Mouse (Mus musculus) forebrain, embryonic 10.5 days (tissue): ENCODE results near the gene Irf8. TPM values are rescaled to one million over a fixed set of nuclear protein-coding genes. Genes with fewer than 3 reads are reported as not detected.

ENCODE experiments used
- DNase-seq: peaks from one replicate; pipeline ENCODE4 v3.0.0-alpha.2; 2017; ENCODE audit warnings: low spot score; ENCODE audit errors: extremely low spot score
- H3K27ac ChIP-seq: fragments of 300-500 bp; sonication (generic); 2 replicates; pipeline ENCODE4 v1.5.1; 2016; ENCODE audit warnings: mild to moderate bottlenecking
- H3K27me3 ChIP-seq: fragments of 300-500 bp; sonication (generic); 2 replicates; pipeline ENCODE4 v1.6.1; 2016; ENCODE audit warnings: mild to moderate bottlenecking; ENCODE audit not compliant: poor library complexity, severe bottlenecking
- H3K36me3 ChIP-seq: fragments of 300-500 bp; sonication (generic); replicated peaks from 2 replicates; pipeline ENCODE4 v1.6.1; 2016; ENCODE audit warnings: mild to moderate bottlenecking, moderate library complexity
- H3K4me1 ChIP-seq: fragments of 300-500 bp; sonication (generic); 2 replicates; pipeline ENCODE4 v1.6.1; 2016
- H3K4me3 ChIP-seq: fragments of 300-500 bp; sonication (generic); 2 replicates; pipeline ENCODE4 v1.5.1; 2016; ENCODE audit warnings: mild to moderate bottlenecking, moderate library complexity
- H3K9me3 ChIP-seq: fragments of 300-500 bp; sonication (generic); 2 replicates; pipeline ENCODE4 v1.6.1; 2016; ENCODE audit warnings: mild to moderate bottlenecking, moderate library complexity
- WGBS: fragments of 180-500 bp; shearing (Covaris S2); methylation state at CpG from one replicate; pipeline ENCODE4 v1.1.7; 2016; 5-methylcytosine and 5-hydroxymethylcytosine counted together
- polyA plus RNA-seq: library from polyadenylated mRNA; unstranded; fragments of >200 nt; fragmentation: Nextera tagmentation; extraction: Ambion mirVana; gene quantifications from 2 replicates; pipeline ENCODE4 v1.2.1, GENCODE M21; 2016

Irf8 gene
- polyA plus RNA-seq, 1 experiment from 2014 or later: 4.5 TPM

GRCm38 (mm10) chr8:120758005-120758404 is 21.8 kb downstream of the Irf8 start:
- peaks cover 29% of the 10 kb centered on the region for H3K4me1 ChIP-seq
- 0 out of 2 replicates have a peak overlapping the region, but pooled peaks have one; percentile 16 for H3K27ac ChIP-seq

DNA sequence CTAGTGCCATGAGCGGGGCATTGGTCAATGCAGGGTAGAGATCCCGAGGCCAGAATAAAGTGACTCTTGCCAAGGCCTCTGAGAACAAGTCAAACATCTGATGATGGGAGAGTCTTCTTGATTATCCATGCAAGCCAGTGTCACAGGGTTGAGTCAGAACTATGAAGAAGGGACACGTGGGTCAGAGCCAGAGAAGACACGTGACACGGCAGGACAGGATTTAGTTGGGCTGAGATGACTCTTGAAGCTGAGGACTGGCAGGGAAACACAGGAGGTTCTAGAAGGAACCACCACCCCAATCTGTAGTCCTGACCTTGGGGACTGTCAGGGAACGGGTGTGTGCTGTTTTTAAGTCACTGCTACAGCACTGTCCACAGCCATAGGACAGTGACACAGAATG is 23.7 kb downstream of the Irf8 start:
- Histone ChIP-seq H3K27ac (no peak overlapping the region), H3K4me3 (no peak overlapping the region), H3K4me1 (peaks cover 24% of the 10 kb centered on the region), H3K9me3 (no peaks in the 10 kb centered on the region), H3K36me3 (no peaks in the 10 kb centered on the region), H3K27me3 (peaks cover 14% of the 10 kb centered on the region; the same call in 1 of the 2 replicates)
- 89% methylated on average over 6 of the region's 6 CpGs for WGBS
- no peak for DNase-seq

More at GRCm38 (mm10) chr8:120758005-120758404, 21.8 kb downstream of the Irf8 start:
- no peaks in the 10 kb centered on the region for H3K36me3 ChIP-seq
- H3K9me3 ChIP-seq: no peaks in the 10 kb centered on the region
- peaks cover 30% of the 10 kb centered on the region for H3K27me3 ChIP-seq
- no peak overlapping the region for H3K4me3 ChIP-seq
- 50% methylated on average over 4 of the region's 4 CpGs for WGBS
- no peak for DNase-seq

DNA sequence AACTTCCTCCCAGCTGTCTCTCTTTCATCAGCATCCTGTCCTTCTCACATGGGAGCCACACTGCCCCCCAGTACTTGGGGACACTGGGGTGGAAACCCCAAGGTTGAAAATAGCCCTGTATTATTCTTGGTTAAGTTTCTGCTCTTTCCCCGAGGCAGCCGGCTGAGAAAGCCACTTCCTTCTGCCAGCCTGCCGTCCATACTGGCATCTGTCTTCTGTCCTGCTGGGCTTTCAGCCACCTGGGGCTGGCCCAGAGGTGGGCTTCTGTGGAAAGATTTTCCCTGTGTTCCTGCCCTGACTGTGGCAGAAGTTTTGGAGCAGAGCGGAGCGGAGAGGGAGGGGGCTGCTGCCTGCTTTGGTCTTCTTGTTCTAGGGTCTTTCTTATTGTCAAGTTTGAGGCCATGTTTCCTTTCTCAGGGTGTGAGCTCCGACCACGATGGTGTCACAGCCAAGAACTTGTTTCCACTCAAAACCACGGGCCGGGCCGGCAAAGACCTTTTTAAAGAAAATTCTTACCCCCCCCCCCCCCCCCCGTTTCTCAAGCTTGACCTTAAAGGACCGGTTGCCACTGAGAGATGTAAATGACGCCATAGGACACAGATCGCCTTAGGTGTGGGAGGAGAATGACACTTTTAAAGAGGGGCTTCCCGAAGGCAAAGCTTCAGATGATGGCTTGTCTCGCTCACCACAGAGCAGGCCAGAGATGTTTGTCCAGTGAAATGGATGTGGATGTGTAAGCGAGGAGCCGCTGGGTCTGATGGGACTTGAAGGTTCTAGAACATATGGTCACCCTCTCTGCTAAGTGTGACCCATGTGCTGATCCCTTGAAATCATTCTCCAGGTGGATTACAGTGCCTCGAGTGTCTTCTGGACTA is 24.4 kb downstream of the Irf8 start:
- 88% methylated on average over 19 of the region's 19 CpGs for WGBS
- Histone ChIP-seq H3K4me1 (peaks cover 22% of the 10 kb centered on the region), H3K9me3 (no peaks in the 10 kb centered on the region), H3K27me3 (peaks cover 13% of the 10 kb centered on the region), H3K4me3 (no peak overlapping the region), H3K36me3 (no peaks in the 10 kb centered on the region), H3K27ac (no peak overlapping the region)
- DNase-seq: no peak

DNA sequence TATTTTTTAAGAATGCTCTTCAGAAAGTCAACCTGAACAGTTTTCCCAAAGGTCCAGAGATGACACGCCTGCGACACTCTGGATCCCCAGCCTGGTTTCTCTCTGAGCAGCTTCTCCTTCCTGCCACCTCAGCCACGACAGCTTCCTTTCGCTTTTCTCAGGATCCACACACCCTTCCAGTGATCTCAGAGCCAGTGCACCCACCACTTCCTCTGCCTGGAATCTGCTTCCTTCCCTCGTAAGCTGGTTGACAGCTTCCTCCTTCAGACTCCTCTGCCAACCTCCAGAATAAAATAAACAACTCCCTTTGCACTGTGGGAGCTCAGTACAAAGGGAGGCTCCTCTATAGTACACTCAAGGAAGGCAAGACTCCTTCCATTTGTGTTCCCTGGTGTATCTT is 27.1 kb downstream of the Irf8 start:
- WGBS: 84% methylated on average over 5 of the region's 5 CpGs
- no peaks in the 10 kb centered on the region for H3K9me3 ChIP-seq
- H3K27ac ChIP-seq: no peak overlapping the region
- no peaks in the 10 kb centered on the region for H3K36me3 ChIP-seq
- H3K4me1 ChIP-seq: 0 out of 2 replicates have a peak, but pooled peaks cover 14% of the 10 kb centered on the region
- peaks cover 11% of the 10 kb centered on the region for H3K27me3 ChIP-seq
- H3K4me3 ChIP-seq: no peak overlapping the region
- no peak for DNase-seq

DNA sequence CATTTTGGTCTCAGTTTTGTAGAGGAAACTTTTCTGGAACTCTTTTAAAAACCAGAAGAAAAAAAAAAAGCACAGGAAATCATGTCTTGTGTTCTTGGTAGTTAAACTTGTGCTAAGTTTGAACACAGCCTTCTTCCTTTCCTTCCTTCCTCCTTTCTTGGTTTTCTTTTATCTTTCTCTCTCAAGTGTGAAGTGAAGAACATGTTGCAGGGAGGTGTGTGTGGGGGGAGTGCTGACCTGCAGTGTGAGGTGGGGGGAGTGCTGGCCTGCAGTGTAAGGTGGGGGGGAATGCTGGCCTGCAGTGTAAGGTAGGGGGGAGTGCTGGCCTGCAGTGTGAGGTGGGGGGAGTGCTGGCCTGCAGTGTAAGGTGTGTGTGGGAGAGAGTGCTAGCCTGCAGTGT is 28.5 kb downstream of the Irf8 start:
- Histone ChIP-seq H3K27ac (no peak overlapping the region), H3K4me1 (0 out of 2 replicates have a peak, but pooled peaks cover 14% of the 10 kb centered on the region), H3K9me3 (no peaks in the 10 kb centered on the region), H3K4me3 (no peak overlapping the region), H3K36me3 (no peaks in the 10 kb centered on the region), H3K27me3 (peaks cover 7% of the 10 kb centered on the region)
- DNase-seq: no peak

DNA sequence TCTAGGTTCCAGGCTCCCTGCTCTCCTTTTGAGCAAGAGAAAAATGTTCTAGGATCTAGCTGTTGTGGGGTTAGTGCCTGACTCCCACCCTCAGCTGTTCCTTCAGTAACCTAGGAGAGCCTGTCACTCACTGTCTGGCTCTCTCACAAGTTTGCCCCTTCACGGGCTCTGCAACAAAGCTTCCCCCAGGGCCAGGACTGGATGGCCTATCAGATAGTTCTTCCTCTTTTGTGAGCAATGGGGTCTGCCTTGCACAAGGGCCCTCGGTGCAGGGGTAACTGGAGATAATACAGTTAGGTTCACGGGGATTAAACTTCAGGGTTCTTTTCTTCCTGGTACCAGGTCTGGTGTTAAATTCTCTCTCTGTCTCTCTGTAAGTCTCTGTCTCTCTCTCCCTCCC is 30.5 kb downstream of the Irf8 start:
- peaks cover 12% of the 10 kb centered on the region for H3K27me3 ChIP-seq
- WGBS: 39% methylated on average over 3 of the region's 3 CpGs

GRCm38 (mm10) chr8:120768454-120769218 is 32.5 kb downstream of the Irf8 start:
- WGBS: 83% methylated on average over 12 of the region's 12 CpGs
- Histone ChIP-seq H3K27me3 (peaks cover 12% of the 10 kb centered on the region), H3K4me3 (no peak overlapping the region), H3K9me3 (no peaks in the 10 kb centered on the region), H3K36me3 (no peaks in the 10 kb centered on the region), H3K4me1 (0 out of 2 replicates have a peak, but pooled peaks cover 17% of the 10 kb centered on the region), H3K27ac (no peak overlapping the region)
- no peak for DNase-seq

More for the DNA sequence above, 30.5 kb downstream of the Irf8 start:
- no peak for DNase-seq
- H3K4me3 ChIP-seq: no peak overlapping the region
- H3K9me3 ChIP-seq: no peaks in the 10 kb centered on the region
- no peaks in the 10 kb centered on the region for H3K36me3 ChIP-seq
- 0 out of 2 replicates have a peak, but pooled peaks cover 17% of the 10 kb centered on the region for H3K4me1 ChIP-seq
- no peak overlapping the region for H3K27ac ChIP-seq

DNA sequence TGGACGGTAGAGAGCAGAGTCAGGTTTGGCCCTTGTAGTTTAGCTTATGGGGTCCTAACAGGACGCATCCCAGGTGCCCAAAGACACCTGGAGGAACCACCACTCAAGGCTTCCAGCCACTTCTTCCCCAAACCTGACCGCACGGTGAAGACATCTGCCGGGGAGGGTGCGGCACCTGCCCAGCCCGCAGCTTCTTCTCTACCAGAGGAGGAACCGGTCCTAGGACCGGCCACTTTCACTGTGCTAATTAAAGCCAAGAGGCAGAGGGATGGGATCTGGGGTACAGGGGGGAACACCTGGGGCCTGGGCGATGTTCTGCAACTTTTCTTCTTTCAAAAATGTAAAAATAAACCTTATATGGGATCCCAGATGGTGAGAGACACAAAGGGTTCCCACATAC is 41.0 kb downstream of the Irf8 start:
- no peak for DNase-seq
- H3K9me3 ChIP-seq: no peaks in the 10 kb centered on the region
- peaks cover 7% of the 10 kb centered on the region; the same call in 1 of the 2 replicates for H3K27me3 ChIP-seq
- H3K27ac ChIP-seq: no peak overlapping the region
- no peaks in the 10 kb centered on the region for H3K36me3 ChIP-seq
- 0 out of 2 replicates have a peak, but pooled peaks cover 4% of the 10 kb centered on the region for H3K4me1 ChIP-seq
- H3K4me3 ChIP-seq: no peak overlapping the region
- 94% methylated on average over 10 of the region's 10 CpGs for WGBS

DNA sequence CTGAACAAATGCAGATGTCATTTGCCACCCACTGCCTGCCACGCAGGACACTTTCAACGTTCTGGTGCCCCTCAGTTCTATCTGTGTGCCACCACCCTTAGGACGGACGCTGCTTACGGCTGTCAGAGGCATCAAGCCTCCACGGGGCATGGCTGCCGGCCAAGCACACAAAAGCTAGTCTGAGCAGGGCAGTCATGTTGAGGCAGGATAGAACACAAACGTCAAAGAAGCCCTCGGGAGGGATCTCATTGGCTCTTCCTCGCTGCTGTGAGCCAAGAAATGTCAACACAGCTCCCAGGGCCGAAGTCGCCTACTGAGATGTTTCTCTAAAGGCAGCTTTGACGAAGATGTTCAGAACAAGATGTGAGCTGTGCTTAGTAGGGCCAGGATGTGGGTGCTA is 41.6 kb downstream of the Irf8 start:
- 0 out of 2 replicates have a peak, but pooled peaks cover 4% of the 10 kb centered on the region for H3K4me1 ChIP-seq
- peaks cover 7% of the 10 kb centered on the region; the same call in 1 of the 2 replicates for H3K27me3 ChIP-seq
- no peak overlapping the region for H3K4me3 ChIP-seq
- no peak overlapping the region for H3K27ac ChIP-seq
- no peak for DNase-seq
- WGBS: 65% methylated on average over 13 of the region's 13 CpGs
- no peaks in the 10 kb centered on the region for H3K9me3 ChIP-seq
- no peaks in the 10 kb centered on the region for H3K36me3 ChIP-seq

DNA sequence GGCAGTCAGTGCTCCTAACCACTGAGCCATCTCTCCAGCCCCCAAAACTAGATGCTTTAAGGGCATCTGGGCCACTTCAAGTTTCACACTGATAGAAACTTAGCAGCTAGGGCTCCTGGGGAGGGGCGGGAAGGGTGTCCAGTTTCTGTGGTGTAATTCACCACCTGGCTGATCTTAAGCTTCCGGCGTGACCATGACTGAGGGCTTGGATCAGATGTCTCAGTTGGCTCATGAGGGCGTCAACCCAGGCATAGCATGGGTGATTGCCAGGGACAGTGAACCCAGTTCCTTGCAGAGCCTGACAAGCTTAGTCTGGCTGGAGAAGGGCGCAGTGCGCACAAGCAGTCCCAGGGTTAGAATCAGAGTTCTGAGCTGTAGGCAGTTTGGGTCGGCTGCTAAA is 42.9 kb downstream of the Irf8 start:
- H3K27ac ChIP-seq: no peak overlapping the region
- no peaks in the 10 kb centered on the region for H3K9me3 ChIP-seq
- no peak for DNase-seq
- WGBS: 97% methylated on average over 7 of the region's 7 CpGs
- 0 out of 2 replicates have a peak, but pooled peaks cover 4% of the 10 kb centered on the region for H3K4me1 ChIP-seq
- no peak overlapping the region for H3K4me3 ChIP-seq
- no peaks in the 10 kb centered on the region for H3K36me3 ChIP-seq
- peaks cover 7% of the 10 kb centered on the region; the same call in 1 of the 2 replicates for H3K27me3 ChIP-seq

GRCm38 (mm10) chr8:120783781-120784180 is 47.6 kb downstream of the Irf8 start:
- Histone ChIP-seq H3K4me1 (no peaks in the 10 kb centered on the region), H3K27ac (no peak overlapping the region), H3K27me3 (no peaks in the 10 kb centered on the region), H3K9me3 (no peaks in the 10 kb centered on the region), H3K36me3 (no peaks in the 10 kb centered on the region), H3K4me3 (no peak overlapping the region)
- 92% methylated on average over 4 of the region's 4 CpGs for WGBS
- DNase-seq: no peak

- no peak for DNase-seq
- H3K27ac ChIP-seq: no peak overlapping the region
- no peaks in the 10 kb centered on the region for H3K4me1 ChIP-seq
- WGBS: 88% methylated on average over 4 of the region's 4 CpGs
- H3K27me3 ChIP-seq: no peaks in the 10 kb centered on the region
- no peaks in the 10 kb centered on the region for H3K9me3 ChIP-seq
- H3K4me3 ChIP-seq: no peak overlapping the region
- H3K36me3 ChIP-seq: no peaks in the 10 kb centered on the region
These were observed 50.6 kb downstream of the Irf8 start for GRCm38 (mm10) chr8:120786753-120787152.

DNA sequence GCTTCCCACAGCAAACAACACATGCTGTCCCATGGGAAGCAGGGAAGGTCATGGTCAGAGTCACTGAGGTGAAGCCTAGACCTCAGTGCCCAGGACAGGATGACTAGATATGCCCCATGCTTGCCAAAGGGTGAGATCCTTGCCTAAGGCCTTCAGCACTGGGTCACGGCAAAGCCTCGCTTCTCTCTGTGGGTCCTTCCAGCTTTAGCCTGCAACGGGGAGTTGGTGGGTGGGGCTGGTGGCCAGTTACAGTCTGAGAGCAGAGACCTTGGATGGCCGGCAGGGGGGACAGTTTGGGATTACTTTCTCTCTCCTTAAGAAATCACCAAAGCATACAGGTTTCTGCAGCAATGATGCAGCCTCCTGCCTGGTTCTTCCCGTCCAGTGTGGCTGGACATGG is 51.5 kb downstream of the Irf8 start:
- H3K36me3 ChIP-seq: no peaks in the 10 kb centered on the region
- no peak for DNase-seq
- 55% methylated on average over 5 of the region's 5 CpGs for WGBS
- H3K9me3 ChIP-seq: no peaks in the 10 kb centered on the region
- no peaks in the 10 kb centered on the region for H3K4me1 ChIP-seq
- H3K4me3 ChIP-seq: no peak overlapping the region
- H3K27me3 ChIP-seq: no peaks in the 10 kb centered on the region
- H3K27ac ChIP-seq: no peak overlapping the region
